Mouse (Mus musculus) spleen, adult 2 months (tissue): ENCODE results near the gene Srr.

ENCODE experiments used
- CTCF ChIP-seq: fragments of 200-500 bp; IDR thresholded peaks from 2 replicates; pipeline ENCODE4 v1.5.1; 2011; ENCODE audit warnings: mild to moderate bottlenecking, inconsistent platforms; ENCODE audit not compliant: insufficient read depth, insufficient read length, insufficient replicate concordance; ENCODE audit errors: extremely low read depth
- POLR2A ChIP-seq: fragments of 200-500 bp; IDR thresholded peaks from 2 replicates; pipeline ENCODE4 v1.6.1; 2011; ENCODE audit warnings: low read depth, low read length, inconsistent platforms

DNA sequence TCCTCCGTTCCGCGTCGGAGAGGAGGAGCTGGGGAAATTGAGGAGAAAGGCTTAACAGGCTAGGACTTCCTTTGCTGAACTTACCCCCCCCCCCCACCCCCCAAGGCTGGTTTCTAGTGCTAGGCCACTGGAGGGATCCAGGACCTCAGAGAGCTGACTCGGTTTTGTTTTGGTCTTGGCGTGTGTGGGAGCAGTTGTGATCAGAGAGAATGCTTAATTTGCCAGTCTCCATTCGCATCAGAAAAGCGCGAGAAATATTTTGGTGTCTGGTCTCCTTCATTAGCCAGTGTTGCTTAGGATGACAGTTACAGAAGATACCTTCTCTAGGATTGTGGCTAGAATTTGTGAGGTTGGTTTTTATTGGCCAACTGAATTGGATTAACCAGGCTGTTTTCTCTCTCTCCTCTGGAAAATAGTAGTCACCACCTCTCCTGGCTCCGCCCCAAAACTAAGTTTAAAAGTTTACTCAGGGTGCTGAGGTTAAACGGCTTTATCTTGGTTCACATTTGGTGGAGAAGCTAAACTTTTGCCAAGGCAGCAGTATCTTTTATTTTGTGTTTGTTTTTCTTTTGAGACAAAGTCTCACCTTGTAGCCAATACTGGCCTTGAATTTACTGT lies 749 bp upstream of the Srr start:
- TF ChIP-seq POLR2A (no peak), CTCF (no peak)
